Mouse (Mus musculus) adrenal gland, adult 18-20 months (tissue): Measurements from ENCODE around the gene Cxcl17. TPM values are rescaled to one million over a fixed set of nuclear protein-coding genes. Genes with fewer than 3 reads are reported as not detected.
"Not testable (repeated sequence)": the region's sequence is repeated elsewhere in the genome, so short reads cannot be mapped to it uniquely, and the experiment has no call there.

Experiments
- DNase-seq, 2 experiments: peaks; one replicate each; pipeline ENCODE4 v3.0.0; 2021 to 2022; ENCODE audit warnings: low spot score in 2 of 2
- long read RNA-seq, 2 experiments: library from polyadenylated mRNA; stranded (forward); transcript quantifications; one replicate each; pipeline ENCODE4 v2.0.0; 2021
- total RNA-seq, 2 experiments: library from RNA; stranded (reverse); gene quantifications; 1 replicate in 1 of 2; 2 replicates in 1 of 2; pipeline ENCODE4 v1.2.3; 2021

Cxcl17 gene
- not detected for total RNA-seq
- long read RNA-seq, experiment 1, partial matches to known transcripts, result 0 of 1 reads
- long read RNA-seq, experiment 1, other reads (novel, unspliced or antisense), result 1 of 1 reads
- long read RNA-seq, experiment 2, result 0 reads

DNA sequence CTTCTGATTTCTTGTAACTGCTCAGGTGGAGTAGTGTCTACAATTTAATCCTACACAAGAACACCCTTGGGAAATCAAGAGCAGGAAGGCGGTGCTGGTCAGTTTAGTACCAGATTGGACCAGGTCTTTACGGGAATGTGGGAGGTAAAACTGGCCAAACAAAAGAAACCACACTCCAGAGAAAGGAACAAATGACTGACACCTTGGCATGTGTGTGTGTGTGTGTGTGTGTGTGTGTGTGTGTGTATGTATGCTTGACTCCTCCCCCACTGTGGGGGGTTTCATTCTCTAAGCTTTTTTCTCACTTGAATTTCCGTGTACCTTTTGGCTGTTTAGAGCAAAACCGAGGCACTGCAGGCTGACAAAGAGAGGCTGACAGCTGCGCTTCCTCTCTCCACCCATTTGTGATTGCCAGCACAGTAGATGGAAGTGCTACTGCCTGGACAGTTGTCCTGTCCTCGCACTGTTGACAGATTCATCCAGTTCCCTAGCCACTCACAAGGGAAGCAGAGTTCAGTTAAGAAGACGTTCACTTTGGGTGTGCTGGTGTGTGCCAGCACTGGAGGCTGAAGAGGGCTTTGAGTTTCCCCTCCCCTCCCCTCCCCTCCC is at the start of gene Cxcl17:
Gene Cxcl17 (minus strand): TSS at position 54 of the 609 bp plus-strand sequence.
- DNase-seq, result no peak

DNA sequence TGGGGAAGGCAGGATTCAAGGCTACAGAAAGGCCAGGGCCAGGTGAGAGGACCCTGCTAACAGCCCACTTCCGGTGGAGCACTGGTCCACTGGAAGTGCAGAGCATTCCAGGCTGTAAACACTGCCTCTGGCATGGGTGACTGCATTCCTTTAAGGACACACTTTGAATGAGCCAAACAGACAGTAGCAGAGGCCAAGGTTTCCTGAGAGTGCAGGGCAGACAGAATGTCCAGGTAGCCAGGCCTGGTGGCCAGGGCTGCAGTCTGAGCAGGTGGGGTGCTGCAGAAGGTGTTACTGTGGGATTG is 49.3 kb upstream of the Cxcl17 start:
- DNase-seq, result not testable (repeated sequence)

DNA sequence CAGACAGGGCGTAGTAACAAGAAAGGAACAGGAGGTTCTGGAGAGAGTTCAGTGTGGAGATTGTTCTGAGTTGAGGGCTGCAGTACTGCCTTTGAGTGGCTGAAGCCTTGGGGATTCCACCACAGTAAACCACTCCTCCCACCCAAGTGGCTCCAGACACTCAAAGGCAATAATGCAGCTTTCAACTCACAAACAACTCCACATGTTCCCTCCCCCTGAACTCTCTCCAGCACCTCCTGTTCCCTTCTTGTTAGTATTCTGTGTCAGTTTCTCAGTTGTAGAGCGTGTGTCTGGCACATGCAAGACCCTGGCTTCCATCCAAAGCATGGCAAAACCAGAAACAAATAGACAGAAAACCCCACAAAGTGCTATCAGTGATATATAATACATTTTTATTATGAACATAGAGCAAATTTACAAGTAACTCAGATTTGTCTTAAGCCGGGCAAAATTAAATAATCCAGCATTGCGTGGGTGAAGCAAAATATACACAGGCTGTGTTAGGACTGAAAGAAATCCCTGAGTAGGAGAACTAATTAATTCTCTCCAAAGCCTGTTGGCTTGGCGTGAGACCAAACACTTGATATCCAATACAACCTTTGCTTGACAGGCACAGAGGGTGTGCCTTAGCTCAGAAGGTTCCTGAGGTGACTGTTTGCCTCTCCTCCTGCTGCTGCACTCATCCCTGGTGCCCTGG is 48.8 kb upstream of the Cxcl17 start:
- DNase-seq, result not testable (repeated sequence)

DNA sequence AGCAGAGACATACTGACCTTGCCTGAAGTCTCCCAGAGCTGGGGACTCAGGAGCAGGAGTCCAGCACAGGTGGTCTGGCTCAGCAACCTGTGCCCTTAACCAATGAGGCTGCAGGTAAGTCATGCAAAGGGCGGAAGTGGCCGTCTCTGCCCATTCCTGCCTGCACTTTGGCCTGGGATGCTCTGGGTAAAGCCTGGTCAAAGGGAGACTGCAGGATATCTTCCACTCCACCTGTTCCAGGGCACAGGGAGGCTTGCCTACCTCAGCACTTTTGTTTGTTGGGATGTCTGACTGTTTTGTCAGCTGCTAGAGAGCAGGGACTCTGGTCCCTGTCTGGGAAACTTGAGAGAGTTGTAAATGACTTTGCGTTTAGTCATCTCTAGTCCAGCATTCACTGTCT is 39.4 kb upstream of the Cxcl17 start:
- no peak for DNase-seq

DNA sequence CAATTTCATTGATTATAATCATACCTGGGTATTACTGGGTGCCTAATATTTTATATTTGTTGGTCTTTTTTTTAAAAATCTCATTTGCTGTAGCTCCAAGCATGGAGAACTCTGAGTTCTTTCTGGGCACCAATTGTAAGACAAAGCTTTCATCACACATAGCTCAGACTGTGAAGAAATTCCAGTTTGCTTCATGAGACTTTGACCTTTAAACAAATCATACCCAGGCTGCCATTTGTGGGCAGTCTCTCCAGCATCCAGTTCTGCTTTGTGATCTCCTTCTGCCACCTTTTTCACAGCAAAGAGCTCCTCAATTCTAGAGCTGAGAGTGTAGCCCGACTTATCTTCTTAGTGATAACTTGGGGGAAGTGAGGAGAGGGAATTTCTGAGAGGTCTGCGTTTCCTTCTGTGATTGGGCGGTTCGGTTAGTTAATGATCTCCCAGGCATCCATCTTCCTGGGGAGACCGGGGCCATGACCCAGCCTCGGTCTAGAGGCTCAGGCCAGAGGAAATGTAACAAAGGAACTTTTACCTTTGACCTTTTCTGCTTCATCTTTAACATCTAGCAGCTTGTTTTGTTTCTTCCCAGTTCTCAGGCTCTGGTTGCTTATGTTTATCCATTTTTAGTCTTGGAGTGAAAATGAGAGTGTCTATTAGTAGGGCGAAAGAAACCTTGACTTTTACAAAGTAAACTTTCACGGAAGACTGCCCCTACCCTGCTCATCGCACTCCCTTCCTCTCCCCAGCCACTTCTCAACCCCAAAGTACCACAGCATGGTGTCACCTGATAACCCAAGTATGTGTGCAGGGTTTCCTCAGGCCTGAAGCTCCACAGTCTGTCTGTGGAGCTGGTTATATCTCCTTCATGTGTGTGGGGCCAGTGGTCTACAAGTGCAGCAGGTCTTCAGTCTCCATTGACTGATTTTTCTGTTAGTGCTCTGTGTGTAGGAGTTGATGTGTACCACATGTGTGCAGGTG is 37.5 kb upstream of the Cxcl17 start:
- DNase-seq, result no peak

DNA sequence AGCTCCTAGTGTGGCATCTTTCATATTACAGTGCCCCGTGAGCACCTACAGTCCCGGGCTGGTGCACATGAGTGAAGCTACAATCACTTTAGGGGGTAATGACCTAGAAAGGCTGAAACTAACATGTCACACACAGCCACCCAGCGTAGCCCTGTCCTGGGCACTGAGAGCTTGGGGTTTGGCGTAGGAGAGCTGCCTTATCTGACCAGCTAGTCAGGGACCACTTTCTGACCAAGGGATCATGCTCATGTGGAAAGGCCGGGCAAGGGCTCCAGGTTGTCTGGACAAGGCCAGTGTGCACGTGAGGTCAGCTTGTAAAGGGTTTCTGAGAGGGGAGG is 28.1 kb upstream of the Cxcl17 start:
- no peak for DNase-seq

DNA sequence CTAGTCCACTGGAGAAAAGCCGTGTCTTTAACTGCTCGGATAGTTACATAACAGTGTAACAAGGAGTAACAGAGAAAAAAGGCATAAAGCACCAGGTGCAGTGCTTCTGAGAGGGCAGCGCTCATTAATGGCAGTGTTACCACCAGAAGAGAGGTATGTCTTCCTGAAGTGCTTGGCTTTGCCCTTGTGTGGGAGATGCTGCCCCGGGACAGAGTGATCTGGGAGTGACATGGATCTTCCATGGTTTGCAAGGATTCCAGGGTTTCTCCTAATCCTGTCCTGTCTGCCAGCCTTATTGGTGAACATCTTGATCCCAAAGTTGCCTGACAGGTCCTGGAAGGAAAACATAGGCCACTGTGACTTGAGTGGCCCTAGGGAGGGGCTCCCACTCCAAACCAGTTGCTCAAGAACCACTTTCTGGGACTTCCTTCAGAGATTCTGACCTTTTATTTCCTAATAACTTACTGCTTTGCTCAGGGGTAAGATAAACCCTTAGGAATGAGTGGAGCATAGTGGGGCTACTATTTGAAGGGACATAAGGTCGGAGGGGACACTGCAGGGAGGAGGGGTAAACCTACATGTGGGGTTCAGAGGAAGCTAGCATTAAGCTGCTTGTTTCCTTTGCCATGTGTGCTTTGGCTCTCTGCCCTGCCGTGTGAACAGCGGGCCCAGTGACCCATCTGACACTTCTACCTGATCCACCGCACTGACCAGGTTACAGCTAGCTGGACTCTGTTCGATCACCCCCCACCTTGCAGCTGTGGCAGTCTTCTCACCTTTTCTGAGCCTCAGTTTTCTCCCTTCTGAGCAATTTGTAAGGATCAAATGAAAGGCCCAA is 27.5 kb upstream of the Cxcl17 start:
- no peak for DNase-seq

DNA sequence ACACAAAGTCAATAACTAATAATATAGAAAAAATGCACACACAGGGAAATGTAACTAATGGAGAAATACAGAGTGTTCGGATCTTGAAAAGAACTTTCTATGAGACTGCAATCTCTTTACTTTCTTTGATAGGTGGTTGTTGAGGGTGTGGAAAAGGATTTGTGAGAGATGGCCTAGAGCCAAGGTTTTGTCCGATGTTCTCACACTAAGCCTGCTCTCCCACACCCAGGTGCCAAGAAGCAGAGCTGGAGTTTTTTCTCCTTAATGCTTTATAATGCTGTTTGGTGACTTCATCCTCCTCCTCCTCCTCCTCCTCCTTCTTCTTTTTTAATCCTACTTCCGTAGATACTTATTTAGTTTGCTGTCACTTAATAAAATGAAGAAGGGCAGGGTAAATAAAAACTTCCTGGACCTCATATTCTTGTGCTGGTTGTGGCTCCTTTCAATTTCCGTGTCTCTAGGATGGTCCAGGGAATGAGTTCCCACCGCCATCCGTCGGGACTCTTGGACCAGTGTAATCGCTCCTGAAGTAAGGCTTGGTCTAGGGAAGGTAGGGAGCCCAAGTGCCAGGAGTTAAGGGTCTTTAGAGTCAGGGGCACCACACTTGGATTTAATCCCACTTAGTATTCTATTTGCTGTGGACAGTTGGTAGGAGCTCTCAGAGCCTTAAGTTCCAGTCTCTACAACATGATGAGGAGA is 26.6 kb upstream of the Cxcl17 start:
- DNase-seq, result no peak

DNA sequence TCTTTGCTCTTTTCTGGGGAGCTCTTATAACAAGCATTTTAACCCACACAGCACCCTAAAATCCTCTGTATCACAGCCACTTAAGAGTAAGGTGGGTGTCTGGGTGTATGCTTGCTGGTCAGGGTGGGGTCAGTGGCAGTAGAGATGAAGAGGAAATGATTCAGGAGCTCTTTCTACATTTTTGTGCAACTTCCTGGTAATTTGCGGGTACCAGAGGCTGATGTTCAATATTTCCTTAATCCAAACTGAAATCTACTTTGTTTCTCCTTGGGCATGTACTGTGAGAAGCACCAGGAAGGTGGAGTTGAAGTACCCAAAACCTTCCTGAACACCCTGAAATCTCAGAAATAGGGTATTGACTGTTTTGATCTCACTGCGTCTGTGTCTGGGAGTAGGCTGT is 24.0 kb upstream of the Cxcl17 start:
- no peak for DNase-seq

DNA sequence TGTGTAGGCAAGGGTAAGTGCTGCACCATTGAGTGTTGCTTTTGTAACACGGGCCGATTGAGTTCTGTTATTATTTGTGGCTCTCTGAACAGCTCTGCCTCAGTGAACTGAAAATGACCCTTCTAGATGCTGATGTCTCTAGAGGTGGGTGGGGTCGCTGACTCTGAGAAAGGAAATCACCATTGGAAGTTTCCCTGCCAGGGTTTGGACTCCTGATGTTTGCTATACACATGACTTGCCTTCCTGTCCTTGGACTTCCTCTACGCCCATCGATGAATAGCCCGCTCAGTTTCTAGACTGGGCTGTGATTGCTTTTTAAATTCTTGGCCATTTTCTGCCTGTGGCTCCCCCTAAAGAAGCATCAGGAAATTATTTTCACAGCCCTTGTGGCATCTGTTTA is 23.5 kb upstream of the Cxcl17 start:
- DNase-seq, result no peak

DNA sequence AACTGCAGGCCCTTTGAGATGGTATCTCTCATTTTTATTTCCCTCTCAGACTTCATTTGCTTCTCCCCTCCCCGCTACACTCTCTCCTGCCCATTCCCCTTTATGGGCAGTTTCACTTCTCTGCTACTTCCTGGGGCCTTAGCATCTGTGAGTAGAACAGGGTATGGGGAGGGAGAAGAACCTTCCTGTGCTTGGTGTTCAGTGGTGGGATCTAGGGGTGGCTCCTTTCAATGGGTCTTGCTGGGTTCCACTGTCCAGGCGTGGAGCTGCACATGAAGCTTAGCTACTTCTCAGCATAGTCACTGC is 22.8 kb upstream of the Cxcl17 start:
- no peak for DNase-seq

DNA sequence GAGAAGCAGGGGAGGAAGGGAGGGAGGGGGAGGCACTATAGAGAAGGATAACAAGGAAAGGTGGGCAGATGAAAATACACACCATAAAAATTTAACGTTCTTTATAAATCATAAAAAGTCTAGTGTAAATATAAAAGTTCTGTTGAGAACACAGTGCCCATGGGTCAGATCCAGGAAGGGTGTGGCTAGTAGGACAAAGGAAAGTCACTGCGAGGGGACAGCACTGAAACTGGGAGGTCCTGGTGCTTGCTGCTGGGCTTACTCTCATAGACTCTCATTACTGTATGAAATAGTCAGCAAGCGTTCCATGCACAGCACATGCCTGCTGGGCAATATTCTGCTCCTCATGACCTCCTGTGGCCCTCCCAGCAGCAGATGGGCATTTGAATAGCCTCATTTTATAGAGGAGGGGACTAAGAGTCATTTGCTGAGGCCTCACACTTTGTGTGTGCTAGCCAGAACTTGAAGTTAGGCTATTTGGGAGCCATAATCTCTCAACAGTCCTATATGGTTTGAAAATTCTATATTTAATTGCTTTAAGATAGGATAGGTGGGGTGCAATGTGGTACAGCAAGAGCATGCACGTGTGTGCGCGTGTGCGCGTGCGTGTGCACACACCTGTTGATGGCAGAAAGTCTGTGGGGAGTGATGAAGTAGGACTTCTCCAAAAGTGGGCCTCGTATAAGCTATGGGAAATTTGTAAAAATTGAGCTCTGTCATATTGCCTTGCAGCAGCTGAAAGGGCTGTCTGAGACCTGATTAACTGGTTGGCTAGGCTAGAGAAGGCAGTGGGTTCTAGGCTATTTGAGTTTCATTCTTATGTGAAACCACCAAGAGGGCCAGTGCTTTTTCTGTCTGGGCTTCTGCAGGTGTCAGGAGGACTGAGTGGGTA is 22.2 kb upstream of the Cxcl17 start:
- DNase-seq, result no peak

DNA sequence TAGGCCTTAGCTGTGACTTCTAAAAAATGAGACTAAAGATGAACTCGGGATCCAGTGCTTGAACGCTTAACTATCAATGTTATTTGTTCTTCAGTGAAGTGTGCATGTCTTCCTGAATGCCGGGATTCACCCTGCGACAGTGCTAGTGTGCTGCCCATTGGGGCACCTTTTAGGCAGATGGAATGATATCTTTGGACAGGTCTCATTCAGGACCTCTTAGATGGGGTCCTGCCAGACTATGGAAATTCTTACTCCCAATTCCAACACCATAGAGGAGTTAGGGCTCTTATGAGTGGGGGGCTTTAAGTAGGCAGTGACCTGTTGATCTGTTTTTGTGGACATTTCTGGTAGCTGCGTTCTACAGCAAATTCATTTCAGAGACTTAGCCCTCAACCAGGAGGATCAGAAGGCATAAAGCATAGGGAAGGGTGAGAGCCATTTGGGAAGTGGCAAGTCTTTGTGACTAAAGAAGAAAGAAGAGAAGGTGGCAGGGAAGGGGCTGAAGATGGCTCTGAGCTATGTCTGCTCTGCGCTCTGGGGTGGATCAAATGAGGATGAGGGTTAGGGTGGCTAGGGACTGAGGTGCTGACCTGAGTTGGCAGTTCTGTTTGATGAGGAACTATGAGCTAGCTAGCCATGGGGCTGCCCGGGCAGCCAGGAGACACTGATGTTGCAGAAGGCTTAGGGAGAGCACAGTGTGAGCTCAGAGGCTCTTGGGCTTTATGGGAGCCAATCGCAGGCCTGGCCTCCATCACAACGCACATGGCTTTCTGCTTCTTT is 21.3 kb upstream of the Cxcl17 start:
- DNase-seq, result no peak

DNA sequence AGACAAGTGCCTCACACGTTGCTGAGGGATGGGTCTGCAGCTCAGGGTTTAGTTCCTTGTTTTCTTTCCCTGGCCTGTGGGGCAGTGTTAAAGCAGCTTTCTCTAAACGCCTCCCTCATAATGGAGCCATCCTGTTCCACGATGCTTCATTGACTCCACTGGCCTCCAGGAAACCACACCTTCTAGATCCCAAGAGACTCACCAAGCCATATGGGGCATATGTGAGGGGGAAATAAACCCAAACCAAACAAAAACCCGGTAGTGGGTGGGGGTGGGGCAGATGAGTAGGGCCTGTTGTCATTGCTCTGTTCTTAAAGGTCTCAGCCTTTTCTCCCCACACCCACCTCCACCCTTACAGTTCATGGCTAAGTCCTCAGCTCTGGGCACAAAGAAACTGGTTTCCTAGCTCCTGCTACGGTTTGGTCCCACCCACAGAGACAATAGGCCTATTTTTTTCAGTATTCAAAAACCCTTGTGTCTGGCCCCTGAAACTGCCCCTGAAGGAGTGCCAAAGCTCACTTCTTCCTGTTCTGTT is 20.4 kb upstream of the Cxcl17 start:
- no peak for DNase-seq

DNA sequence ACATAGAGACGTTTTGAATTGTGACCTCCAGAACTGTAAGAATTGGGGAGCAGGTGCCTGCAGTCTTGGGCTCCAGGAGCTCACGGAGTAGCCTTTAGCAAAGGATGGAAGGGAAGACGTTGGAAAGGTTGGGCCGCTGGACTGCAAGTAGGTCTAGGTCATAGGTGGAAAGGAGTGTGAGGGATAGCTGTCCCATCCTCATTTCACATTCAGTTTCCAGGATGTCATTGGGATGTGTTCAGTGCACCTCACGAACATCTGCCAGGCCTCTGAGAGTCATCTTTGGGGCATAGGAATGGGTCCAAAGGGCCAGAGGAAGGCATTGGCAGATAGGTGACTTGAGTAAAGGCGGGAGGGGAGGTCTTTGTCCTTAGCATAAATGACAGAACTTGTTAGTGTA is 19.7 kb upstream of the Cxcl17 start:
- no peak for DNase-seq

DNA sequence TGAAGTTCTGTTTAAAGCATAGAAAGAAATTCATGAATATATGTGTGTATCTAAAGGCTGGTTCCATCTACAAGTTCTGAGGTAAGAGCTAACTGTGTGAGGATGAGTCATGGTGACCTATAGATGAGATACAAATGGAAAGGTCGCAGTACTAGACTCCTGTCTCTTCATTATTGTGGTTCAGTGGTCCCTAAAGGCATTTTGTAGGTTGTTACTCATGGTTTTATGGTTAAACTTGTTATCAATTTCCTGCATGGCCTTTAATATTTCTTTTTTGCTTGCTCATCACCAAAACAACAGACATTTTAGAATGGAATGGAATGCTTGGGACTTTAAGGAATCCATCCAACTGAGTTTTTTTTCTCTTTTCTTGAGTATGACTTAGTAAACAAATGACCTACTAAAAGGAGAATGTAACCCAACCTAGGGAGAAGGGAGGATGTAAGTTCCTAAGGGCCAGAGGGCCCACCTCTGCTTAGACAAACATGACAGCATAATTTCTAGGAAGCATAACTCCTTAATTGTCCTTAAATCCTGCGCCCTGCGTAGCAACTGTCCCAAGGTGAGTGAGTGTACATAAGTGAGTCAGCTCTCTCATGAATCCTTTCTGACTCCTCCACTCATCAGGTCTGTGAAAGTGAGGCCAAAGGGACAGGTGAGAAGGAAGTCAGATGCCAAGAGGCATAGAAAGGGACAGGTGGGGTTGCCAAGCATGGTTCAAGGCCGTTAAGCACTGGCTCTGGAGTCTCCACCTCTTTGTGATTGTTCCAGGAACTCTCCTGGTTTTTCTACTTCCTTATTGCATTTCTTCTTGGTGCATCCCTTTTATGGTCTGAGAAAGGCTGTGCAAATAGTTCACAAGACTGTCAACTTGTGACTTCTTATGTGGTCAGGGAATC is 17.4 kb upstream of the Cxcl17 start:
- no peak for DNase-seq

DNA sequence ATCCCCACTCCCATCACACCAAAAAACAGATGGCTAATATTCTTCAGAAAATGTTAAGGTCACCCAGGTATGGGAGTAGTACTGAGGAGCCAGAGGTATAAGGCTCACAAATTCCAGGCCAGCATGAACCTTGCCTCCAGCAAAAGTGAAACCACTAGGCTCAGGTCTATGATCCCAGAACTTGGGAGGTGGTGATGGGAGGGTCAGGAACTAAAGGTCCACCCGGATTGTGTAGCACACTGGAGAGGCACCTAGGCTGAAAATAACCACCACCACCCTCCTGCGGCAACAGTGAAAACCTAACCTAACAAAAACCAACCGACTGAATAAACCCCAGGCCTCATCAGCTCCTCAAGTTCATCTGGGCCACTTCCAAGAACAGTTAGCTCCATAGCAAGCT is 15.6 kb upstream of the Cxcl17 start:
- DNase-seq, result no peak

DNA sequence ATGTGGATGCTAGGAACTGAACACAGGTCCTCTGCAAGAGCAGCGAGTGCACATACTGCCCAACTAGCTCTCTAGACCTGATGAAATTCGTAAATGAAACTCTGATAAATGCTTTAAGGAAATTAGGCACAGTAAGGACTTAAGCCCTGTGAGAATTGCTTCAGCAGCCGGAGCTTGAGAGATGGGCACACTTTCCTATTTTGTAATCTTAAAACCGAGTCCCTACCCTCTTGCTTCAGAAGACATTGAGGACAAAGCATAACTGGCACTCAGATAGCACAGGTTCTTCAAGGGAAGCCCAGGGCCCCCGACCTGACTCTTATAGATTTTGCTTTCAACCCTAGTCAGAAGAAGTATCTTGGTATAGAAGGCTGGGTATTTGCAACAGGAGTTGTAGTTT is 14.5 kb upstream of the Cxcl17 start:
- DNase-seq, result no peak
